Mouse (Mus musculus) erythroblast, embryonic 14.5 days (primary cell): ENCODE results near the gene 4921509C19Rik.

Source experiments
- GATA1 ChIP-seq: IDR thresholded peaks from 2 replicates; pipeline ENCODE4 v1.6.1; 2012; ENCODE audit warnings: low read length, inconsistent platforms, mixed read lengths
- TAL1 ChIP-seq: IDR thresholded peaks from 3 replicates; pipeline ENCODE4 v1.6.1; 2012; ENCODE audit warnings: low read length, inconsistent platforms, mixed read lengths

DNA sequence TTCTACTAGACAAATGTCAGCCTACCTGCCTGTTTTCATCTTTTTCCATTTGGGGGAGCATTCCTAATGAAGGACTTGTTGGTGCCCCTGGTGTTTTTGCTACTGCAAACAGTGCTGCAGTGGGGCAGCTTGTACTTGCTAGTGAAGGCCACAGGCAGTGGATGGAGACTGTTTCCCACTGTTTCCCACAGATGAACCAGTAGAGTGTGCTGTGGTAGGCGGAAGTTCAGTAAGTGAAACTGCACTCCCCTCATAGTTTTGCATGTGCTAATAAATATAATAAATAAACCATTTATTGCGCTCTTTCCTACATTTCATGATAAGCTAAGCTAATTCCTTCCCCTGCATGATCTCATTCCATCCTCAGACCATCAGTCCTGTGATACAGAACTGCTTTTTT lies 43.0 kb upstream of the 4921509C19Rik start:
- TF ChIP-seq GATA1: no peak
- TF ChIP-seq TAL1: no peak
